In genomic region chr2:43989850-43990249, GRCm38 (mm10) we compare ENCODE assay signal across 11 mouse cellular contexts.
DNase-seq lines count a peak whose midpoint lies in the region; ATAC-seq and TF ChIP-seq lines count a peak whose summit lies in the region.
"Had no signal": no experiment of that assay in that cellular context is flagged by ENCODE, and none has a peak within 500 bp of the region (broad histone marks: within the 10 kb centered on the region; RNA-seq: fewer than 3 reads in every experiment).

No protein-coding gene starts in this region.

- H3K36me3 ChIP-seq in hindbrain, postnatal 0 days (ENCODE audit: insufficient read depth, low read length): no peaks in the 10 kb centered on the region
- H3K36me3 ChIP-seq in midbrain, embryonic 15.5 days (replicated peaks): no peaks in the 10 kb centered on the region
- H3K36me3 ChIP-seq: G1E had no signal

- no peak overlapping the region for H3K4me3 ChIP-seq in hindbrain, postnatal 0 days (ENCODE audit: low read length)
- H3K4me3 ChIP-seq in midbrain, embryonic 15.5 days: no peak overlapping the region

- 48% methylated on average over 5 of the region's 5 CpGs for WGBS in hindbrain, postnatal 0 days
- WGBS in midbrain, embryonic 15.5 days: 41% methylated on average over 5 of the region's 5 CpGs

- no peak for TF ChIP-seq CTCF in hindbrain, postnatal 0 days (IDR thresholded peaks at IDR 0.05; ENCODE audit: low read depth)

- no peaks in the 10 kb centered on the region for H3K27me3 ChIP-seq in hindbrain, postnatal 0 days (ENCODE audit: insufficient read depth, low read length)
- no peaks in the 10 kb centered on the region for H3K27me3 ChIP-seq in midbrain, embryonic 15.5 days (replicated peaks)

- peak; percentile 92 for ATAC-seq in hindbrain, postnatal 0 days
- peak; percentile 80; the same call in 1 of the 2 replicates for ATAC-seq in midbrain, embryonic 15.5 days (replicated peaks)

- no peaks in the 10 kb centered on the region for H3K4me1 ChIP-seq in hindbrain, postnatal 0 days (ENCODE audit: insufficient read depth, low read length)
- H3K4me1 ChIP-seq in midbrain, embryonic 15.5 days: peaks cover 4% of the 10 kb centered on the region; the same call in 1 of the 2 replicates

- no peak overlapping the region for H3K4me2 ChIP-seq in hindbrain, postnatal 0 days (ENCODE audit: low read depth, low read length)
- no peak overlapping the region for H3K4me2 ChIP-seq in midbrain, embryonic 15.5 days

- no peaks in the 10 kb centered on the region for H3K9me3 ChIP-seq in hindbrain, postnatal 0 days (ENCODE audit: low read length)
- H3K9me3 ChIP-seq in midbrain, embryonic 15.5 days: no peaks in the 10 kb centered on the region
- H3K9me3 ChIP-seq: G1E had no signal

- peak; percentile 95 for DNase-seq in cerebellum, adult 11 months
- peak; percentile 26 to 75 for DNase-seq in cerebellum, postnatal 4 days (ENCODE audit: low spot score in 2 of 2)
- DNase-seq in hindbrain, postnatal 0 days (ENCODE audit: low spot score): peak; percentile 81
- DNase-seq in ovary, postnatal 10 days (ENCODE audit: low spot score): no peak
- DNase-seq in embryo, embryonic 11 days: no peak
- no peak for DNase-seq in urinary bladder, postnatal 10 days (ENCODE audit: low spot score)
- no peak for DNase-seq in embryo, embryonic 10 days (ENCODE audit: low spot score)
- DNase-seq: heart, postnatal 10 days had no signal

- H3K9ac ChIP-seq in hindbrain, postnatal 0 days (replicated peaks; ENCODE audit: low read length): no peak overlapping the region
- no peak overlapping the region for H3K9ac ChIP-seq in midbrain, embryonic 15.5 days
- H3K9ac ChIP-seq: liver, embryonic 14.5 days had no signal

- no peak overlapping the region for H3K27ac ChIP-seq in hindbrain, postnatal 0 days
- peak overlapping the region; percentile 47; the same call in 1 of the 2 replicates for H3K27ac ChIP-seq in midbrain, embryonic 15.5 days
- H3K27ac ChIP-seq: liver, embryonic 14.5 days had no signal

Comparison
In these comparisons a context has a peak if more than half of its experiments do, and no peak if none do; other contexts are left out.
1. DNase-seq: peak in cerebellum, adult 11 months (single experiment), cerebellum, postnatal 4 days (2 of 2) and hindbrain, postnatal 0 days (single experiment); none in ovary, postnatal 10 days (single experiment), embryo, embryonic 11 days (single experiment), urinary bladder, postnatal 10 days (single experiment) and embryo, embryonic 10 days (single experiment).